Mouse (Mus musculus) left cerebral cortex, adult 2 months (tissue): ENCODE measurements at regions not wholly inside any gene's neighbourhood (a gene's known extent, or its start where the extent isn't known, plus 50 kb on each side); places are given as distances from the start of the nearest gene placed in this dataset.

Experiments used
- DNase-seq, 2 experiments: peaks; one replicate each; pipeline ENCODE4 v3.0.0; 2021 to 2022; ENCODE audit warnings: low spot score in 2 of 2, mixed read lengths in 1 of 2; ENCODE audit errors: extremely low spot score in 1 of 2
- H3K27ac ChIP-seq: fragments of 200-600 bp; 2 replicates; pipeline ENCODE4 v1.8.1; 2022
- H3K4me3 ChIP-seq: fragments of 200-600 bp; 2 replicates; pipeline ENCODE4 v1.8.1; 2022
- CTCF ChIP-seq: fragments of 200-600 bp; IDR thresholded peaks from 2 replicates; pipeline ENCODE4 v1.8.1; 2022; ENCODE audit warnings: antibody characterized with exemption, mild to moderate bottlenecking, moderate library complexity
- intact Hi-C: fragments of 180-260 bp; cut with DNase I; formaldehyde crosslinking; loops from one replicate; pipeline ENCODE4 v1.15.1; 2025

- no peak for TF ChIP-seq CTCF
- intact Hi-C loops, result no loop called here
- Histone ChIP-seq H3K27ac (no peak overlapping the region), H3K4me3 (no peak overlapping the region)
- no peak for DNase-seq
These were observed 80.4 kb upstream of the Ttc34 start for GRCm38 (mm10) chr4:154756740-154757446.

- H3K4me3 ChIP-seq, result no peak overlapping the region
- no peak for DNase-seq
- TF ChIP-seq CTCF, result no peak
- intact Hi-C loops, result no loop called here
- H3K27ac ChIP-seq, result no peak overlapping the region
These were observed 77.4 kb upstream of the Ttc34 start for GRCm38 (mm10) chr4:154759881-154760280.

GRCm38 (mm10) chr4:154764238-154764637, 73.0 kb upstream of the Ttc34 start:
- intact Hi-C loops, result no loop called here
- Histone ChIP-seq H3K4me3 (no peak overlapping the region), H3K27ac (no peak overlapping the region)
- no peak for TF ChIP-seq CTCF
- no peak for DNase-seq

DNA sequence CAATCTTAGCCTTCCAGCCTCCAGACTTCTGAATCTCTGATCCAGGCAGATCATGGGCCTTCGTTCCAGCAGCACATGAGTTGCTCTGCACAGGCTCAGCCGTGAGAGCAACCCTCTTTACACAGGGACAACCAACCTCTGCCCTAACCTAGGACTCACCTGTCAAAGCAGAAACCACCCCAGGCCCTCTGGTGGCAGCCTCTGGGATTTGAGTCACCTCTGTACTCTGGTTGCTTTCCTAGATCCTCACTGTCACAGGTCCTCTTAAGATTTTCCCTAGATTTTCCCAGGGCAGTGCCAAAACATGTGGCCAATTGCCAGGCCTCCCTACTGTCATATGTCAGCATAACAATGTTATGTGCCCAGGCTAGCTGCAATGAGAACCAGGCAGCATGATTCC, 71.1 kb upstream of the Ttc34 start:
- DNase-seq, result no peak
- Histone ChIP-seq H3K27ac (no peak overlapping the region), H3K4me3 (no peak overlapping the region)
- TF ChIP-seq CTCF, result peak; percentile 49
- intact Hi-C loops, result no loop called here

GRCm38 (mm10) chr4:154771330-154772076, 65.8 kb upstream of the Ttc34 start:
- no peak overlapping the region for H3K27ac ChIP-seq
- DNase-seq, result no peak
- intact Hi-C loops, result no loop called here
- no peak for TF ChIP-seq CTCF
- H3K4me3 ChIP-seq, result no peak overlapping the region

- no peak for TF ChIP-seq CTCF
- no peak overlapping the region for H3K27ac ChIP-seq
- intact Hi-C loops, result no loop called here
These were observed 65.2 kb upstream of the Ttc34 start for GRCm38 (mm10) chr4:154772077-154772462.

DNA sequence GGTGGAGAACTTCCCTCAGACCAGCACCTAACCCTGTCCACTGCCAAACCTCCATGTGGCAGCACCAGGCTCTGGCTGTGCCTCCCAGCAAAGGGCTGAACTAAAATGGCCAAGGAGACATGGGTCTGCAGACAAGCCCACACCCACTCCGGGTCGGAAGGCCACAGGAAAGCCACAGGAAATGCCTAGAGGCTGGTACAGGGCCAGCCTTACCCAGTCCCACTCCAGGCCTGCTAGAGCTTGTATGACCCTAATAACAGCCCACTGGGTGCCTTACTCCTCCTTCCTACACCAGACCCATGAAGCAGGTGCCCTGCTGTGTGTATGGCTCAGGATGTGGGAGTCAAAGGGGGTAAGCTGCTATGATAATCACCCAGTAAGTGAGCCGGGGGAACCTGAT, 63.4 kb upstream of the Ttc34 start:
- TF ChIP-seq CTCF, result no peak
- no peak overlapping the region for H3K4me3 ChIP-seq
- intact Hi-C loops, result no loop called here
- no peak overlapping the region for H3K27ac ChIP-seq
- no peak for DNase-seq

More at GRCm38 (mm10) chr4:154772077-154772462, 65.2 kb upstream of the Ttc34 start:
- no peak overlapping the region for H3K4me3 ChIP-seq
- DNase-seq, result no peak

DNA sequence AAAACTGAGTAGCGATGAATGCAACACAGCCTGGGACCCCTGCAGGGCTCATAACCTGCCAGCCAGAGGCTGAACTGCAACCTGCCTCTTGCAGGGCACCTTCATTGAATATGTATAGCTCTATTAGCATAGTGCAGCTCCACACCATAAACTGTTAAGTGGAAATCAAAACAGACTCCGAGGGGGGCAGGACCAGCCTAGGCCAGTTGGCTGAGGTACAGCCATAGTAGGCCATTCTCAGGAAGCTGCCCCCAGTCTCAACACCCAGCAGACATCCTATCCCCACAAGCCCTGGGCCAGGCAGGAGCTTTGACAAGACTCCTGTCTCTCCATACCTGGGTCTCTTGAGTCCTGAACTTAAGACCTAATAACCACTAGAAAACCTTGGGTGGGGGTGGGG, 62.9 kb upstream of the Ttc34 start:
- no peak overlapping the region for H3K4me3 ChIP-seq
- DNase-seq, result no peak
- intact Hi-C loops, result no loop called here
- H3K27ac ChIP-seq, result no peak overlapping the region
- no peak for TF ChIP-seq CTCF

- no peak for DNase-seq
- Histone ChIP-seq H3K4me3 (no peak overlapping the region), H3K27ac (no peak overlapping the region)
- no peak; the same call in none of the 2 replicates for TF ChIP-seq CTCF
- intact Hi-C loops, result no loop called here
These were observed 58.4 kb upstream of the Ttc34 start for GRCm38 (mm10) chr4:154778818-154779217.

- no peak for DNase-seq
- no peak overlapping the region for H3K4me3 ChIP-seq
- no peak for TF ChIP-seq CTCF
- no peak overlapping the region for H3K27ac ChIP-seq
- intact Hi-C loops, result no loop called here
These were observed 55.9 kb upstream of the Ttc34 start for GRCm38 (mm10) chr4:154781391-154781790.

- no peak overlapping the region for H3K27ac ChIP-seq
- intact Hi-C loops, result no loop called here
- TF ChIP-seq CTCF, result no peak
- DNase-seq, result no peak
- H3K4me3 ChIP-seq, result no peak overlapping the region
These were observed 55.0 kb upstream of the Ttc34 start for GRCm38 (mm10) chr4:154782291-154782690.

DNA sequence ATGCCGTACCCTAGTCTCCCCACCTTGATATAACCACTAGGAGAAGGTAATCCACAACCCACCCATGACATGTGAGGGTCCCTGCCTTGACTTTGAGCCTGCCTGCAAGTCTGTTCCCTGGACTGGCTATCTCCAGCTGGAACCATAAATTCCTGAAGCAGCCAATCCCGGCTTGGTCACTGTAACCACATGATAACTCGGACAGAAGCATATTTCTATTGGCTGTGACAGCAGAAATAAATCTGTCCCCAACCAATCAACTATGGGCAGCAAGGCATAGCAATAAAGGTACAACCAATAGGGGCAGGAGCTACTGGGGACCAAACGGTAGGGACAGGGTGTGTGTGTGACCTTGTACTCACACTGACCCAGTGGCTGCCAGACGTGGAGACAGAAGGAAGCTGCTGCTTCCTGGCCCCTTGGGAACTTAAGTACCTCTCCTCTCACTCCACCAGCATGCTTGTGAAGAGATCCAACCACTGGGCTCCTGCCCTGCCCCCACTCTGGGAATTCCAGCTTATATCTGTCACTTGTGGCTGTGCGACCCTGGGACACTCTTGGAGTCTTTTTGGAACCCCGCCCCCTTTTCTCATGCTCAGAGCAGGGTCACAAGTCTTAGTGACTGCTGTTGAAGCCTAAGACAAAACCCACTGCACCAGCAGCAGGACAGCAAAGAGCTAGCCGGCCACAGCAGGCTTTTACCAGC, 51.8 kb upstream of the Ttc34 start:
- Histone ChIP-seq H3K4me3 (no peak overlapping the region), H3K27ac (no peak overlapping the region)
- intact Hi-C loops, result no loop called here
- TF ChIP-seq CTCF, result no peak
- no peak for DNase-seq
